Mouse (Mus musculus): ENCODE measurements around the gene Lgr4.

DNA sequence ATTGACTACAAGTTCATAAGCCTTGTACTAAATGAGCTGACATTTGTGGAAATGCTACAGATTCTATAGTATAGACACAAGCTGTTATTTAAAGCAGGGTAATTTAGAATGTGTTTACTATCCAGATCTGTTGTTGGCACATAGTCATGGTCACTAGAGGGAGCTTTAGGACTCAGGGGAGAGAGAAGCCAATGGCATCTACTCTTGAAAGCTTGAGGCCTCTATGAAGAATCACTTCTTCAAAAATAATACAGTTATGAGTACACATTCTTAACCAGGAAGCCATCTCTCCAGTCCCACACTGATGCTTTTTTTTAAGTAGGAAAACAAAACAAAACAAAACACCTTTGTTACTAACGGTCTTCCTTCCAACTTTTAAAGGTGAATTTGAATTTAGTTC lies 145.7 kb downstream of the Lgr4 start:
- no peak for TF ChIP-seq EP300 (IDR thresholded peaks at IDR 0.05; ENCODE audit: low read depth)
- peak; percentile 29; the same call in 1 of the 2 replicates for TF ChIP-seq CTCF (IDR thresholded peaks at IDR 0.05; ENCODE audit: low read depth)
